8 mouse cellular contexts compared by ENCODE assay signal in the genomic region with DNA sequence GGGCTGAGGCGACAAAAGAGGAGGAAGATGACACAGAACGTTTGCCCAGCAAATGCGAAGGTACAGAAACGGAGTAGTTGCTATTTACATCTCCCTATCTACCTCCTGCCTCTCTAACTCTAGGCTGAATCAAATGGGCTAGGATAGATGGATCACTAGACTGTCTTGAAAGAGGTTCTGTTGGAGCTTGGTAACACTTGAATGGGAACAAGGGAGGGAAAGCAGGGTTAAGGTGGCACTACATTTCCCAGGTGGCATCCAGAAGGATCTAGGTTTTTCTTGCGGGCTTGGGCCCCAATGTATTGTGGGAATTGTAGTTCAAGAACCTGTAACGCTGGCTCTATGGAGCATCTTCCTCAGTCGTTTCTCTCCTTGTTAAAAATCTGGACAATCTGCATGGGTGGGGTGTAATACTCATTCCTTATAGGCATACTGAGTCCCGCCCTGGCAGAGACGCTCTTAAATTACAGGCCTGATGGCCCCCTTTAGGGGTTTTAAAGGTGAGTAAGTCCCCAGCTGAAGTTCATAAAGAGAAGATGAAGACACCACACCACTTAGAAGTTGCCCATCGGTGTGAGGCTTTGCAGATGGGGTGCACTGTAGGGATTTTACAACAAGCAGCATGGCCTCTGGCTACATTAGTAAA. TPM values are rescaled to one million over a fixed set of nuclear protein-coding genes. Genes with fewer than 3 reads are reported as not detected.
DNase-seq lines count a peak whose midpoint lies in the region; ATAC-seq lines count a peak whose summit lies in the region.

No protein-coding gene starts in this region.

- H3K36me3 ChIP-seq in hindbrain, embryonic 12.5 days = peaks cover 45% of the 10 kb centered on the region

- H3K9me3 ChIP-seq in hindbrain, embryonic 12.5 days (replicated peaks) = no peaks in the 10 kb centered on the region

- peaks cover 19% of the 10 kb centered on the region for H3K4me1 ChIP-seq in hindbrain, embryonic 12.5 days

- peak overlapping the region; percentile 63 for H3K4me2 ChIP-seq in hindbrain, embryonic 12.5 days (replicated peaks)

- no peaks in the 10 kb centered on the region for H3K27me3 ChIP-seq in hindbrain, embryonic 12.5 days

- peak overlapping the region; percentile 72 for H3K4me3 ChIP-seq in hindbrain, embryonic 12.5 days

- ATAC-seq in frontal cortex, adult (ENCODE audit: low TSS enrichment) = peak; percentile 95
- ATAC-seq in hindbrain, embryonic 12.5 days (ENCODE audit: low FRiP score) = peak; percentile 86

- DNase-seq in R1 (ENCODE audit: low read depth, low spot score) = peak; percentile 92
- DNase-seq in cerebellum, adult 9-10 months = peak; percentile 87
- peak; percentile 63 to 86 for DNase-seq in layer of hippocampus, postnatal 14 days (ENCODE audit: low spot score in 2 of 2)
- DNase-seq in lung, postnatal 10 days = peak; percentile 83
- DNase-seq in retina, embryonic 14.5 days (ENCODE audit: low spot score) = peak; percentile 85
- peak; percentile 63 for DNase-seq in thymus, postnatal 4 days

- WGBS in hindbrain, embryonic 12.5 days = under 1% methylated on average over 10 of the region's 10 CpGs

- H3K9ac ChIP-seq in hindbrain, embryonic 12.5 days = peak overlapping the region; percentile 85

- peak overlapping the region; percentile 69 for H3K27ac ChIP-seq in hindbrain, embryonic 12.5 days

RNA-seq across cellular contexts. Expression of a gene that starts 0.5 kb away (rescaled TPM):
- 45.8 and 46.3 TPM in 2 replicates for polyA plus RNA-seq in hindbrain, embryonic 12.5 days (2016; fragmentation: Nextera tagmentation; extraction: Ambion mirVana)
- total RNA-seq in layer of hippocampus, postnatal 14 days (2021) = 10 to 100 TPM; 13.0 to 15.9 TPM

RNA-seq across cellular contexts. Expression of a gene that starts 0.5 kb away (rescaled TPM):
- 102 and 109 TPM in 2 replicates for polyA plus RNA-seq in hindbrain, embryonic 12.5 days (2016; fragmentation: Nextera tagmentation; extraction: Ambion mirVana)
- 10 to 100 TPM; 33.8 to 36.0 TPM for total RNA-seq in layer of hippocampus, postnatal 14 days (2021)

RNA-seq across cellular contexts. Expression of a gene that starts 6.3 kb away (rescaled TPM):
- polyA plus RNA-seq in hindbrain, embryonic 12.5 days (2016; fragmentation: Nextera tagmentation; extraction: Ambion mirVana) = 10.9 and 12.8 TPM in 2 replicates
- total RNA-seq in layer of hippocampus, postnatal 14 days (2021) = 10 to 100 TPM; 10.1 to 11.7 TPM

RNA-seq across cellular contexts. Expression of a gene that starts 15.6 kb away (rescaled TPM):
- polyA plus RNA-seq in hindbrain, embryonic 12.5 days (2016; fragmentation: Nextera tagmentation; extraction: Ambion mirVana) = 179 and 180 TPM in 2 replicates
- total RNA-seq in layer of hippocampus, postnatal 14 days (2021) = 10 to 100 TPM; 21.3 to 21.8 TPM

RNA-seq across cellular contexts. Expression of a gene that starts 16.0 kb away (rescaled TPM):
- 25.7 and 28.6 TPM in 2 replicates for polyA plus RNA-seq in hindbrain, embryonic 12.5 days (2016; fragmentation: Nextera tagmentation; extraction: Ambion mirVana)
- total RNA-seq in layer of hippocampus, postnatal 14 days (2021) = 10 to 100 TPM; 23.7 to 26.6 TPM

Comparison
In these comparisons a context has a peak if more than half of its experiments do, and no peak if none do; other contexts are left out.
1. Peak in every context shown above with its lines: DNase-seq, ATAC-seq, H3K4me3 ChIP-seq and H3K27ac ChIP-seq.